Mouse (Mus musculus) G1E (cell line): ENCODE measurements around the gene Asb18.

Experiments
- CTCF ChIP-seq: IDR thresholded peaks from 2 replicates; pipeline ENCODE4 v1.5.1; 2012; ENCODE audit warnings: low read depth, low read length, inconsistent platforms, mixed read lengths
- TAL1 ChIP-seq: conservative IDR thresholded peaks from 2 replicates; pipeline ENCODE4 v1.6.1; 2012; ENCODE audit warnings: low read depth, low read length, inconsistent platforms, mixed read lengths

GRCm38 (mm10) chr1:89933028-89933427 lies 81.4 kb downstream of the Asb18 start:
- no peak for TF ChIP-seq TAL1
- TF ChIP-seq CTCF, result no peak
